Mouse (Mus musculus): ENCODE data around the gene Srpk2.
"Not testable (repeated sequence)": the region's sequence is repeated elsewhere in the genome, so short reads cannot be mapped to it uniquely, and the experiment has no call there.

The Srpk2 gene

DNA sequence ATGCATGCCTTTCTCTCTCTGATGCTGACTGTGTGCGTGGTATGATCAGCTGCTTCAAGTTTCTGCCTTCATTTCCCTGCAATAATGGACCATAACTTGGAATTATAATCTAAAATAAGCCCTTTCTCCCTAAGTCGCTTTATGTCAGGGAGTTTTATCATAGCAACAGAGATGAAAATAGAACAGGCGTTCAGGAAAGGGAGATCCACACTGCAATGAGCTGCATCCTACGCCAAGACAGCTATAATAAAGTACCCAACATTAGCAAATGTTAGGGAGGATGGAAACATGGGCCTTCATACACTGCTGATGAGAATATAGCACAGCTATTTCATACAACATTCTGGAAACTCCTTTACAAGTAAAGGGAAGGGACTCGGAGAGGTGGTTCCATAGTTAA, 116.2 kb downstream of the Srpk2 start:
- no peak for DNase-seq (ENCODE audit: low read depth, low spot score)

DNA sequence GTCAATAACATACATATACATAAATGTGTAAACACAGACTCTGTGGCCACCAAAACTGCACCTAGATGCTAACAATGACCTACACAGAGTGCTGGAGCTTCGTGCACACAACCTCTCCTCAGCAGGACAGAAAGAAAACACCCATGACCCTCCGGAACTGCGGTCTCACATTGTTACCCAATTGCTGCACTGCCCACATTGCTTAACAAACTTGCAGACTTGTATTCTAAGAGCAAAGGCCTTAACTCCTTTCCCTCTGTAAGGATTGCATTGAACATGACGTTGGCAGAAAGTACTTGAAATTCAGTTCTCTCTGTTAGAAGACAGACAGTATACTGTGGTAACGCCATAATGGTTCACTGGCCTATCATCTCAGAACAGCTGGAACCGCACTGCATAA, 118.0 kb downstream of the Srpk2 start:
- no peak for DNase-seq (ENCODE audit: low read depth, low spot score)

- DNase-seq (ENCODE audit: low read depth, low spot score): no peak
Observed at GRCm38 (mm10) chr5:23562278-23563060, 121.9 kb downstream of the Srpk2 start.

GRCm38 (mm10) chr5:23561227-23561626, 123.2 kb downstream of the Srpk2 start:
- DNase-seq (ENCODE audit: low read depth, low spot score): no peak

DNA sequence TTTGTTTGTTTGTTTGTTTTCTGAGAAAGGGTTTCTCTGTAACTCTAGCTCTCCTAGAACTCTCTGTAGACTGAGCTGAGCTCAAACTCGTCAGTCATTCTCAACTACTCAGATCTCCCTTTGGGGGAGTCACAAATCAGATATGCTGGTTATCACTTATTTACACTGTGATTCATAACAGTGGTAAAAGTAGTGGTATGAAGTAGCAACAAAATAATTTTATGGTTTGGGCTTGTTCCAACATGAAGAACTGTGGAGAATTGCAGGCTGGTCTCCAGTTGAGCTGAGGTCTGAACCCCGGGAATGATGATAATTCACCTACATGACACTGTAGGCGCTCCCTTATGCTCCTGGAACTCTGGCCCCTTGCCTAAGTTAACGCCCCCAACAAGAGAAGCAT, 124.2 kb downstream of the Srpk2 start:
- no peak for DNase-seq (ENCODE audit: low read depth, low spot score)

DNA sequence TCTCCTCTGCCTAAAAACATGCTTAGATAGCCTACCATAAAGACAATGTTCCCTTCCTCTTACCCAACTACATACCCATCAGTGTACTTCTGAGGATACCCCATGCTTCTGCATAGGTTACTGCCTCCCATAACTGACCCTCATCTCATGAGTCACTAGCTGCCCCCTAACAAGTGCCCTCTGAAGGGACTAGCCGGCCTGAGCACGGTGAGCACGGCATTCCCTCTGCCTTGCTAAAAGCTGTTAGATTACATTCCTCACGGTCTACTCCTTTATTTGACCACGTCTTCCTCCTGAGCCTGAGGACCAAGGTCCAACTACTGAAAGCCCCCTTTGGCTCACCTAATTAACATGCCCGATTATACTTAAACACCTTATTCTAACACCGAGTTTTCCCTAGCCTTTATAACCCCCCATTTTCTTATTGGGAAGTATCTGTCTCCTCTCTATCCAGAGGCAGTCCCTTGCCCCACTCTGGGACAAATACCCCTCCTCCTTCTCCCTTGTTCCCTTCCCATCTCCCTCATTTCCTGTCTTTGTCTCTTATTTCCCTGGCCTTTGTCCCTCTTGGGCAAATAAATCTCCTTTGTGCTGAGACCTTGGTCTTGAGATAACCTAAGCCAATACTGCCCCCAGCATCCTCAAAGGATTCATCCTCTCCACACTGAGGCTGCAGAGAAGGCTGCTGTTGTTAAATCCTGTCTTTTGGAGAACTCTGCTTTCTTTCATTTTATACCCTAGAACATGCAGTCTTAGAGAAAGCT, 128.2 kb downstream of the Srpk2 start:
- no peak for DNase-seq (ENCODE audit: low read depth, low spot score)

GRCm38 (mm10) chr5:23553338-23553737, 131.1 kb downstream of the Srpk2 start:
- not testable (repeated sequence) for DNase-seq (ENCODE audit: low read depth, low spot score)

GRCm38 (mm10) chr5:23551687-23552086, 132.7 kb downstream of the Srpk2 start:
- no peak for DNase-seq (ENCODE audit: low read depth, low spot score)

DNA sequence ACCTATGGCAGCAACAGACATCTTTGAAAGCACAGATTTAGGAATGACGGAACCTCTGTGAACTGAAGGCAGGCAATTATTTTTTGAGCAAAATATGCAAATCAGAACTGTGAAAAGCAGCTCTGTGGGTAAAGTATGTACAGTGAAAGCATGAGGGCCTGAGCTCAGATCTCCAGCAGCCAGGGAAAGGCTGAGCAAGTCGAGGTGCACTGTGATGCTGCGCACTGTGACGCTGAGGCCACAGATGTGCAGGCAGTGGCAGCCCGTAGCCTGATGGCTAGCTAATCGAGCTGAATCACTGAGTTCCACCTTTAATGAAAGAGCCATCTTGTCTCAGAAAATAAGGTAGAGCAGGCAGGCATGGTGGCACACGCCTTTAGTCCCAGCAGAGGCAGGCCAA, 148.7 kb downstream of the Srpk2 start:
- no peak for DNase-seq (ENCODE audit: low read depth, low spot score)

DNA sequence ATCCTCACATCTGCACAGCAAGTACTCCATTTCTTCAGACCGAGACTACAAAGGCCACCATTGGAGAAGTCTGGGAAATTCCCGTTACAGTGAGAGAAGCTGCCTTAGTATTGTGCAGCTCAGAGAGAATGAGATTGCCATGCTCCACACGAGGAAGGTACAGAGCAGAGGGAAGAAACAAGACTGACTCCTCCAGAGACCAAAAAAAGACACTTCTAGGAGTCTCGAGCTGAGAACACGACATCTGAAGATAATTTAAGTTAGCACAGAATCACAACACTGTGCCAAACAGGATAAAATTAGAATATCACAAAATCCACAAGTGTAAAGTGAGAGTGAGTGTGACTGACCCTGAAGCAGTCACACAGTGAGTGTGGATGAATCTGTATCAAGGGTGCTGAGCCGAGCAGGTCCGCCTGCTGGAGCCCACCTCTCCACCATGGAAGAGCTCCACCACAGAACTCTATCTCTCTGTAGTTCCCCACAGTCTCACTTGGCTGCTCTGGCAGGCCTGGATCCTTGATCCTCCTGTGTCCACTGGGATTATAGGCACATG, 152.8 kb downstream of the Srpk2 start:
- DNase-seq (ENCODE audit: low read depth, low spot score): no peak

DNA sequence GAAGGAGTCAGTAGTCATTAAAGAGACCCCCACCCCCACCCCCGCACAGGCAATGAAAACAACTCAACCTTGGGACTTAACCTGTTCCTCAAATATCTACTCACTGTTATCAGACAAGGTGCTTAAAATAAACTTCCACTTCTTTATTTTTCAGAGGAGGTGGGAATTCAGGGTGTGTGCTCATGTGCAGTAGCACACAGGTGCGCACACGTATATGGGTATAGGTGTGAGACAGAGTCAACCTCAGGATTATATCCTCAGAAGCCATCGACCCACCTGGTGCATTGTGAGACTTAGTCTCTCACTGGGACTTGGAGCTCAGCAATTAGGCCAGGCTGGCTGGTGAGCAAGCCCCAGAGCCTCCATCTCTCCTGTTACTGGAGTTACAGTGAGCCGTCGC, 153.3 kb downstream of the Srpk2 start:
- DNase-seq (ENCODE audit: low read depth, low spot score): no peak

- no peak for DNase-seq (ENCODE audit: low read depth, low spot score)
Observed at GRCm38 (mm10) chr5:23524621-23525020, 159.8 kb downstream of the Srpk2 start.

- DNase-seq (ENCODE audit: low read depth, low spot score): no peak
Observed at GRCm38 (mm10) chr5:23523936-23524335, 160.5 kb downstream of the Srpk2 start.

DNA sequence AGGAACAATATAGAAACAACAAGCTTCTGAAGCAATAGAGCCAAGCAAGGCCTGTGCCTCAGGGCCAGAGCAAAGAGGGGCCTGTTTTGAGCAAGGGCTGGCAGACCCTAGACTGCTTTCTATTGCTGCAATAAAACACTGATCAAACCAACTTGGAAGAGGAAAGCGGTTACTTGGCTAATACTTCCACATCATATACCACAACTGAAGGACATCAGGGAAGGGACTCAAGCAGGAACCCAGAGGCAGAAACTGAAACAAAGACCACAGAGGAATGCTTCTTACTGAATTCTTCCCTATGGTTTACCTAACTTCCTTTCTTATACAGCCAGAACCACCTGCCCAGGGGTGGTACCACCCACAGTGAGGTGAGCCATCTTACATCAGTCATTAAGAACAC, 162.8 kb downstream of the Srpk2 start:
- no peak for DNase-seq (ENCODE audit: low read depth, low spot score)

GRCm38 (mm10) chr5:23519679-23520078, 164.7 kb downstream of the Srpk2 start:
- DNase-seq (ENCODE audit: low read depth, low spot score): no peak

DNA sequence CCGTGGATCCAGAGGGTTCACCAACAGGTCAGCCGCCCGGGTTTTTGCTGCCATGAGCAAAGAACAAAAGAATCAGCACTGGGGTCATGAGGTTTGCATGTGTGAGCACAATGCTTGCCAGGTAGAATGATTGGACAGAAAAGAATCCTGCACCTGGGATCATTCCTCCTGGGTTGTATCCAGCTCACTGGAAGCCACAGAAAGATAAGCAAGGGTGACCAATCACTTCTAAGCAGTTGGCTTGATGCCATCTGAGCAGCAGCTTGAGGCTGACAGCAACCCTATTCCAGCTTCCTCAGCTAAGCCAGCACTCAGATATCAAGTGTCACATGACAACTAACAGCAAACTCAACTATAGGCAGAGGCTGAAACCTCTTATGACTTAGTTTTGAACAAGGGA, 165.7 kb downstream of the Srpk2 start:
- no peak for DNase-seq (ENCODE audit: low read depth, low spot score)

- no peak for DNase-seq (ENCODE audit: low read depth, low spot score)
Observed at GRCm38 (mm10) chr5:23517839-23518238, 166.6 kb downstream of the Srpk2 start.

- DNase-seq (ENCODE audit: low read depth, low spot score): no peak
Observed at GRCm38 (mm10) chr5:23516962-23517361, 167.5 kb downstream of the Srpk2 start.

GRCm38 (mm10) chr5:23515038-23515437, 169.4 kb downstream of the Srpk2 start:
- no peak for DNase-seq (ENCODE audit: low read depth, low spot score)

GRCm38 (mm10) chr5:23513468-23513867, 170.9 kb downstream of the Srpk2 start:
- DNase-seq (ENCODE audit: low read depth, low spot score): no peak

- no peak for DNase-seq (ENCODE audit: low read depth, low spot score)
Observed at GRCm38 (mm10) chr5:23512556-23512955, 171.9 kb downstream of the Srpk2 start.

- DNase-seq (ENCODE audit: low read depth, low spot score): no peak
Observed at GRCm38 (mm10) chr5:23511456-23511855, 173.0 kb downstream of the Srpk2 start.

DNA sequence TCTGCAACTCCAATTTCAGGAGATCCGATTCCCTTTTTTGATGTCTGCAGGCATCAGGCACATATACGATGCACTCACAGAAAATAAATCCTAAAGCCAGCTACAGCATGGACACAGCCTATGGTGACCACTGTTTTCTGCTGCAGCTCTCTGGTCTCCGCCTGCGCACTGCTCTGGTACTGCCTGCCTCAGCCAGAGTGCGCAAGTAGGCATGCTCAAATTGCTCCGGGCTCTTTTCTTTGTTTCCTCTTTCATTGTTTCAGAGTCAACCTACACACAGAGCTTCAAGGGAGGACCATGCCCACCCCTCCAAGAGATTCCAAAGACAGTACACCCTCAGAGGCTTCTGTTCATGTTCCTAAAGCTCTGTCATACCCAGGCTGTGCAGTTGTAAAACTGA, 175.8 kb downstream of the Srpk2 start:
- DNase-seq (ENCODE audit: low read depth, low spot score): peak; percentile 42

All from R1 (cell line).